Mouse (Mus musculus) erythroblast, adult 5-6 weeks (primary cell): ENCODE measurements around the gene Klhl5. TPM values are rescaled to one million over a fixed set of nuclear protein-coding genes. Genes with fewer than 3 reads are reported as not detected.

Source experiments
- ATAC-seq: replicated peaks from 2 replicates; pipeline ENCODE4 v1.8.0; 2016; ENCODE audit warnings: moderate number of reproducible peaks, mild to moderate bottlenecking, moderate TSS enrichment, inconsistent platforms; ENCODE audit not compliant: poor library complexity, low FRiP score, severe bottlenecking
- total RNA-seq, 2 experiments: library from RNA; stranded (forward) in 1 of 2; stranded (reverse) in 1 of 2; fragments of 150-400 nt in 1 of 2; fragments of 200-764, 138-1000 nt in 1 of 2; gene quantifications; 2 replicates each; pipeline versions ENCODE4 v1.2.3 to v1.2.4; 2015 to 2017; ENCODE audit warnings: low replicate concordance in 2 of 2

Klhl5 gene
- total RNA-seq, 2 experiments from 2014 or later, result 12.9 to 31.1 TPM

GRCm38 (mm10) chr5:65141242-65141641, 33.9 kb downstream of the Klhl5 start:
- no peak for ATAC-seq

- ATAC-seq, result no peak
Observed at GRCm38 (mm10) chr5:65142247-65142646, 34.9 kb downstream of the Klhl5 start.

GRCm38 (mm10) chr5:65145499-65146101, 38.3 kb downstream of the Klhl5 start:
- no peak for ATAC-seq

- ATAC-seq, result no peak
Observed at GRCm38 (mm10) chr5:65146749-65147148, 39.4 kb downstream of the Klhl5 start.

- no peak for ATAC-seq
Observed at GRCm38 (mm10) chr5:65149706-65150105, 42.4 kb downstream of the Klhl5 start.

GRCm38 (mm10) chr5:65150376-65150955, 43.1 kb downstream of the Klhl5 start:
- no peak for ATAC-seq

- ATAC-seq, result no peak
Observed at GRCm38 (mm10) chr5:65151276-65151675, 43.9 kb downstream of the Klhl5 start.

GRCm38 (mm10) chr5:65151767-65152166, 44.4 kb downstream of the Klhl5 start:
- ATAC-seq, result no peak

- ATAC-seq, result no peak
Observed at GRCm38 (mm10) chr5:65154287-65154686, 46.9 kb downstream of the Klhl5 start.

- ATAC-seq, result peak; percentile 60
Observed at GRCm38 (mm10) chr5:65156853-65157252, 49.5 kb downstream of the Klhl5 start.

- no peak for ATAC-seq
Observed at GRCm38 (mm10) chr5:65157412-65158381, 50.4 kb downstream of the Klhl5 start.

- no peak for ATAC-seq
Observed at GRCm38 (mm10) chr5:65158696-65159305, 51.5 kb downstream of the Klhl5 start.

- no peak for ATAC-seq
Observed at GRCm38 (mm10) chr5:65163001-65163400, 55.7 kb downstream of the Klhl5 start.

- no peak for ATAC-seq
Observed at GRCm38 (mm10) chr5:65163489-65164092, 56.3 kb downstream of the Klhl5 start.

GRCm38 (mm10) chr5:65170206-65170605, 62.9 kb downstream of the Klhl5 start:
- no peak for ATAC-seq

- ATAC-seq, result no peak
Observed at GRCm38 (mm10) chr5:65175035-65175917, 67.9 kb downstream of the Klhl5 start.

GRCm38 (mm10) chr5:65175918-65176484, 68.7 kb downstream of the Klhl5 start:
- no peak for ATAC-seq

GRCm38 (mm10) chr5:65177026-65177514, 69.7 kb downstream of the Klhl5 start:
- no peak for ATAC-seq
